Mouse (Mus musculus) adrenal gland, postnatal 10 days (tissue): ENCODE results near the gene Spon1. TPM values are rescaled to one million over a fixed set of nuclear protein-coding genes. Genes with fewer than 3 reads are reported as not detected.

Experiments used
- DNase-seq: peaks from one replicate; pipeline ENCODE4 v3.0.0; 2021; ENCODE audit warnings: mixed read lengths
- total RNA-seq, 2 experiments: library from RNA; stranded (reverse); gene quantifications; 2 replicates each; pipeline ENCODE4 v1.2.3; 2021

The Spon1 gene
- total RNA-seq, 2 experiments from 2014 or later: 12.9 to 14.2 TPM

DNA sequence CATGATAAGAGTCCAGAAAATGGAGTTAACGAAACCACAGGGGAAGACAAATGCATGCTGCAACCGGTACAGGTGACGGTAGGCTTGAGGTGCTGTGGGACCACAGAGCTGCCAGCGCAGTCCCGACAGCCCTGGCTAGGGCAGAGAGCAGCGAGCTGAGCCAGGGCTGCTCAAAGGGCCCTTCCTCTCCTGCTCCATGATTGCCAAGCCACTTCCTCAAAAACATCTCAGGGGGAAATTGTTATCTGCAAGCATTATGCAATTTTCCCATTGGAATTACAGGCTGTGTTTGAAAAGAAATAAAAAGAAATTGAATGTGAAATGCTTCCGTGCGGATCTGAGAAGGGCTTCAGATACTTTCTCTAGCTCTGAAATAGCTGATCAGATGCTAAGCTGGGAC is 240.7 kb downstream of the Spon1 start:
- DNase-seq: peak; percentile 17

DNA sequence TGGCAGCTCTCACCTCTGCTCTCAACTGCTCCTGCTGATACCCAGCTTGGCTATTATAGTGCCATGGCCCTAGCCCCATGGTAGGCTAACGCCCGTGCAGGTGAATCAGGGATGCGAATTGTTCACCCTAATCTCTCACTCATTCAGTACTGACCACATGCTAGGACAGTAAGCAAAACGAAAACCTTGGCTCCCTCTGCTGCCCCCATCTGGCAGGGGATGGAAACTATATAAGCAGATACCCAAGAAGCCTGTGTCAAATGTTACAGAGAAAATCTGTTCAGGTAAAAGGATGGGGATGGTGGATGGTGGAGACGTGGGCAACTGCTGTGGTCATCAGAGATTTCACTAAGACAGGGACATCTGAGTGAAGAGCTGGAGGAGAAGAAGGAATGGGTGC is 241.8 kb downstream of the Spon1 start:
- peak; percentile 62 for DNase-seq

DNA sequence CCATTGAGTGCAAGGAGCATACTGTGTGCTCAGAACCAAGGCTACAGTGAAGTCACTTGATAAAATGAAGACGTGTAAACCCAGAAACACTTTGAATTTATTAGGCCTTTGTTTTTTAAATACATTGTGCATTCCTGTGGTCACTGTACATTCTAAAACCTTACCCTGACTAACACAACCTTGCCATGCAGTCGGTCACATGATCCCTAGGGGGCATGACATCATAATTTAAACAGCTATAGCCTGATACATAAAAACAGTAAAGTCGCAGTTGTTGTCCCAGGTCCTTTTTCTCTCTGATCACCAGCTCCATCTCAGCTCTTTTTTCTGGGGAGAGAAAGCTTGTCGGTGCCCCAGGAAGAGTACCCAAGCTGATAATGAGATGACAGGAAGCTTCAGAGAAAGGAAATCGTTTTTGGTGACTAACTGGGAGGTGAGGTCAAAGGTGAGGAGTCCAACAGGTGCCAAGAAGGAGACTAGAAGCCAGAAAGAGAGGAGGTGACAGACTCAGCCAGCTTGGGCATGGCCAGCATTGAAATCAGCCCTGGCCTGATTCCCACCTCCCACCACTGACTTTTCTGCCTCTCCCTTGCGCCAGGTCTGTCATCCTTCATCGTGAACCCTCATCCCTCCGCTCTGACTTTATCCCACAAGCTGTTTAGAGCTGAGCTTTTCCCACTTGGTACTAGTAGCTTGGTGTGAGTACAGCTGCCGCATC is 246.1 kb downstream of the Spon1 start:
- no peak for DNase-seq

DNA sequence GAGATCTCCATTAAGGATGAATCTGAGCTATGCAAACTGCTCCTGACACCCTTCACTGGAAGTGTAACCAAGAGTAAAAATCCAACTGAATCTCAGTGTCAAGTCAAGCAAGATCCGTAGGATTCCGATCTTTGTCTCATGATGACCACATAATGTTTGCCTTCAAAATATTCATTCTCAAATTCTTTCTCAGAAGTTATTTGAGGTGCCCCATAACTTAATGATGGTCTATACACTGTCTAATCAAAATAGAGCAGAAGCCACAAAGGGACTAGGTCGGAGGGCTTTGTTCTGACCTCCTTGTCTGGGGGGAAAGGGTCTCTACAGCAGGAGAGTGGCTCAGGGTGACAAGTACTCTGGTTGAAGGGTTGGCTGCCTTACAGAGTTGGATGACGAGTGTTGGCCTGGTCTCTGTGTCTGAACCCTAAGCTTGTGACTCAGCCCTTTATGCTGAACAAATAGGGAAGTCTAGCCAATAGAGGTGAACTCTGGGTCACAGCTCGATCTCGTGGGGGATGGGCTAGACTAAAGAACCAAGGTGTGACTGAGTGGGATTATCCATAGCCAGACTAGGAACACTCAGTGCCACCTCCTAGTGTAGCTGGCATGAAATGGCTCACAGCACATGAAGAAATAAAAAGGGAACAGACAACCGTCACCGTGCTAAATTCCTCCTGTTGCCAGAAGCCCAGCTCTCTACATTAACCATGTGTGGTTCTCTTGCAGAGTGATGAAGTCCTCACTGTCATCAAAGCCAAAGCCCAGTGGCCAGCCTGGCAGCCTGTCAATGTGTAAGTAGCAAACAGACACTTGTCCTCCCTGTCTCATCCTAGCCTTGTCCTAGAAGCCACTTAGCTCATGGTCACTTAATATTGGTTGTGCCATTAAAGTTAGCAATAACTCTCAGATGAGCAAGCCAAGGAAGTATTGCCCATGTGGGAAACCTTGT is 250.5 kb downstream of the Spon1 start:
- DNase-seq: no peak

DNA sequence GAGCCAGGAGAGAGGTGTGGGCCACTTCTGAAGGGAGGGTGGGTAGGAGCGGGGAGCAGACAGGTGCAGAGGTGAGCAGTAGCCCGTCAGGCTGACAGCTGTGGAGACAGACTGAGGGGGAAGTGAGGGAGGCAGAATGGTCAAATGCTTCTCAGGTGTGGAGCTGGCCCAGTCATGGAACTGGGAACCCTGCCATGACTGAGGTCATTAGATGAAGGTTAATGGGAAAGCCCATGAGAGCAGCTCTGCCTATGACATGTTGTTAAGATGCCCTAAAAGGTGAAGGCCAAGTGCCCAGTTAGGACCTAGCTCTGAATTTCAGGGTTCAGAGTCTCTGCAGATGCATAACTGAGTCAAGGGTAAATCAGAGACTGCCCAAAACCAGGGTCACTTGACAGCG is 253.1 kb downstream of the Spon1 start:
- no peak for DNase-seq

DNA sequence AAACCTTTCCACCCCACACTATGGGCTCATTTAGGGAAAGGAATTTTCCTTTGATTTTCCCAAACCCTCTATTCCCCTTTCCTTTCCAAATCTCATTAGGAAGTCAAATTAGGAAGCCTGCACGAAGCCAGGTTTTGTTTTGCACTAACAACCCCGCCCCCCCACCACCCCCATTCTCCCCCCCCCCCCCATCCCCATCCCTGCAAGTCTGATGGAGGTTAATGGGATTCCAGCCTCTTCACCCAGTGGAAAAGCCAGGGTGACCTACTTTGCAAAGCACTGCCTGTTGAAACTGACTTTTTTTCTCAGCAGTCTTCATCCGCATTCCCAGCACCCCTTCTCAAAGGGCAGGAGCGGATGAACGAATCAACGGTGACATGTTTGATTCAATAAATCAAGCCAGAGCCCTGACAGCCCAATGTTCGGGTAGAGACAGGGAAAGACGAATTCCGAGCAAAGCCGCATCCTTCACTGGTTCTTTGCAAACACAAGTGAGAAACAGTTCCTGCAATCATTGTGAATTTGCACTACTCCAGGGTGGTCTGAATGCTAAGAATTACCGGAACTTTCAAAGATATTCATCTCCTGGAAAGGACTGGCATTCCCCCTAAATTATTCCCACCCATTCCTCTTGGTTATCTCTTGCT is 254.4 kb downstream of the Spon1 start:
- no peak for DNase-seq

DNA sequence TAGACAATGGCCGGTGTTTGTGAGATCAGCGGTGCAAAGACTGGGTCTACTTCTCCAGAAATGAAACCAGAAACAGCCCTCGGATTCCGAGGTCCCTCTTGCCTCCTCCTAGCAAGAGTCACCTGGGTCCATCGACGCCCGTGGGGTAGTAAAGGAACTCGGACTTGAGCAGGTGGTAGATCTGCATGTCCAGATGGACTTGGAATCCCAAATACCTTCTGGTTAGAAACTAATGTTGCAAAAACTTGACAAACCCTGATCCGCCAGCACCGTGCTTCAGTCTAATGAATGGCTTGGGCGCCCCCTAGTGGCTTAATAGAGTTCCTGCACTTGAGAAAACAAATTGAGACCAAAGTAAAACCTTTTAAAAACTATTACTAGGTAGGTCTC is 254.9 kb downstream of the Spon1 start:
- peak; percentile 82 for DNase-seq

DNA sequence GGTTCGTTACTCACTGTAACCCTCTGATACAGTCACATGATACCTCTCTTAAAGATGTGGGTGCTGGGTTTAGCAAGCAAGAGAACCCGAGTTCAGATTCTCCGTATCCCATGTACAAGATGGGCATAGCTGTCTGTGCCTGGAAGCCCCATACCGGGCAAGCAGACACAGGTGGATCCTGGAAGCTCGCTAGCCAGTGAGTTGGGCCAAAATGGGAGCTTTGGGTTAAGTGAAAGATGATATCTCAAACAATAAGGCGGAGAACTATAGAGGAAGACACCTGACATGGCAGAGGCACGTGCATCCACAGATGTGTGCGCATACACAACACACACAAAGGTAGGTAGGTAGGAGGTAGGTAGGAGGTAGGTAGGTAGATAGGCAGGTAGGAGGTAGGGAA is 261.1 kb downstream of the Spon1 start:
- DNase-seq: no peak

DNA sequence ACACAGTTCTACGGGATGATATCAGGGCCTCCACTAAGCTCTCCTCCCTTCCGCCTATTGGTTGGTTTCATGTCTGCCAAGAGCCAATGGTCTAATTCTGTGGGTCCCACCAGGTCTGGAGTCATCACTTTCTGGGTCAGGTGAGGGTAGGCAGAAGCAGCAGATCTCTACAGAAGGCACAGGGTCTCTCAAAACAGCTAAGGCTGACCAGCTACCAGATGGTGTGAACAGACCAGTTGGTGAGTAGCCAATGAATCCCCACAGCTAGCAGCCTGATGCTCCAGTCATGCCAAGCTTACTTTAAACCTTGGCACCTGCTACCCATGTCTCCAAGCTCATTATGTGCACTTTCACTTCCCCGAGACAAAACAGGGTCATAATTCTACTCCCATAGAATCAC is 261.6 kb downstream of the Spon1 start:
- DNase-seq: no peak

DNA sequence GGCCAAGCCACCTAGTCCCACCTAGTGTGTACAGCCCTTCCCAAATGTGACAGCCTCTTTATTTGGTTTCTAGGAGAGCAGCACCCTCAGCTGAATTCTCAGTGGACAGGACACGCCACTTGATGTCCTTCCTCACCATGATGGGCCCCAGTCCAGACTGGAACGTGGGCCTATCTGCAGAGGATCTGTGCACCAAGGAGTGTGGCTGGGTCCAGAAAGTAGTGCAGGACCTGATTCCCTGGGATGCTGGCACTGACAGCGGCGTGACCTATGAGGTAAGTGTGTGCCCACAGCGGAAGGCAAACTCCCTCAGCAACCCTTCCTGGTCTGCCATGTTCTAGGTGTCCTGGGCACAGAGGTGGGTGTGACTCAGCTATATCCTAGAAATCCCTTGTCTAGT is 263.0 kb downstream of the Spon1 start:
- no peak for DNase-seq

DNA sequence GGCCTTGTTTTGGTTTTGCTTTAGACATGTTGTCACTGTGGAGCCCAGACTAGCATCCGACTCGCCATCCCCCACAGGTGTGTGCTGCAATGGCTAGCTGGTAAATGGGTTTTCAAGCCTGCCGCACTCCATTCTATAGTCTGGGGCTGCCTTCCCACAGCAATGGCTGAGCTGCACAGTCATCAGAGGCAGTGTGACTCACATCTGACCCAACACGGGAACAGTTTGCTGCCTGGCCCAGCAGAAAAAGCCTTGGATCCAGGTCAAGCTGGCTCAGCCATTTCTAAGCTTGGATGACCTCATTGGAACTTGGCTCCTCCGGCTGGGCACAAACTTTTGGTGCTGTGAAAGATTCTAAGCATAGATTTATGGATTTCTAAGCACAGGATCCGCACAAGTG is 263.8 kb downstream of the Spon1 start:
- peak; percentile 81 for DNase-seq

DNA sequence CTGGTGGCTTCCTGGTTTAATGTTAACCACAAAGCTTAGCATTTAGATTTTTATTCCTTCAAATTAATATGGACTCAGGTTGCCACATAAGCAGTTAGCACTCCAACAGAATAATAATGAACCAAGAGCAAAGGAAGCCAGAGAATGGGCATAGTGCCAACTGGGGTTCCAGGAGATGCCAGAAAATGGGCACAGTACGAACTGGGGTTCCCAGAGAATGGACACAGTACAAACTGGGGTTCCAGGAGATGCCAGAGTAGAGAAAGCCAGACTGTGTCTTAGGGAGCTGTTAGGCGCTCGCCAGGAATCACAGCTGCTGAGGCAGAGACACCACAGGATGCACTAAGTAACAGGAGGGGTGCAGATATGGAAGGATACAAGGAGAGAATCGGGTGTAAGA is 271.4 kb downstream of the Spon1 start:
- no peak for DNase-seq

DNA sequence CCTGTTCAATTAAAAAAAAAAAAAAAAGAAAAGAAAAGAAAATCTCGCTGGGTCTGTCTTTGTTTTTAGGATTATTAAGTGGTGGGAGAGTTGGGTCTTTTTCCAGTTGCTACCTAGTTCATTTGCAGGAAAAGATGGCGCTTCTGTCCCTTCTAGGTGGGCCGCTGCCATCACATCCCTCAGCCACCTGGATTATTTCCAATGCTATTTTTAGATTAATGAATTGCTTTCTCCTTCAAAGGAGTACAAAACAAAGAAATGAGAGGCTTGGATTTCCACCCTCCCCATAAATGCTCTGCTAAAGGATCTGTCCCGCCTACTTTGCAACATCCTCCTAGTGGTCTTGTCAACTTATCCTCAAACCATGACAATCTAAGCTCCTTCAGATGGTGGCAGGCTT is 275.6 kb downstream of the Spon1 start:
- DNase-seq: no peak

DNA sequence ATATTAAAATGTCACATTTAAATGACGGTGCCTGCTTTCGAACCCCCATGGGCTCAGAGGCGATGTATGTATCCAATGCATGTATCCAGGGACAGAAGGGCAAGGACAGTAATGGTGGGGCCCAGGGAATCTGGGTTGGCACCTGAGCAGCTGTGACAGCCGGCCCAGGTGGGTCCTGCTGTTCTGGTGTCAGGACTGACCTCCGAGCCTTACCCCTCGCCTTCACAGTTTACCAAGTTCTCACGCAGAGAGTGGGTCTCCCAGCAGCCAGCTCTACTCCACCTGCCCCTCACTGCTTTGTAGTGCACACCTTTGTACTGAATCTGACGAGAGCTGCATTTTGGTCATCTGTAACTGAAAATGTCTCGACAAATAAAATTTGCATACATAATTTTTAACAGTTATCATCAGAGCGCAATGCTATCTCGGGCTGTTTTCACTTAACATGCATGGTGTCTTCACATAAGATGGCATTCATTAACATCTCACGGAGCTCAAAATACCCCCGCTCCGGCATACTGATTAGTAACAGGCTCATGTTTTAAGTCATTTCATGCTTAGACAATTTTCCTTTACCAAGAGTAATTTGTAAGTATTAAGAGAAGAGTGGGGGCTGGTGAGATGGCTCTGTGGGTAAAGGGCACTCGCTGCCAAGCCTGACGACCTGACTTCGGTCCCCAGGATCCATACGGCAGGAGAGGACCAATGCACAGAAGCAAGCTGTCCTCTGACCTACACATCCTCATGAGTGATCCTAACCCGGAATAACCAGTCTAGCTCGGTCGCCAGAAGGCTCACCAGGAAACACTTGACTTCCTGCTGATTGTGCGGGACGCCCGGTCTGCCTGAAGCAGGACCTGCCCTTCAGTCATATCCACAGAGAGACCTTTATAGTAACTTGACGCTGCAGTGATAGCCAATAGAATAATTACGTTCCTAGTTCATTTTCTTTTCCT is 277.5 kb downstream of the Spon1 start:
- DNase-seq: no peak

DNA sequence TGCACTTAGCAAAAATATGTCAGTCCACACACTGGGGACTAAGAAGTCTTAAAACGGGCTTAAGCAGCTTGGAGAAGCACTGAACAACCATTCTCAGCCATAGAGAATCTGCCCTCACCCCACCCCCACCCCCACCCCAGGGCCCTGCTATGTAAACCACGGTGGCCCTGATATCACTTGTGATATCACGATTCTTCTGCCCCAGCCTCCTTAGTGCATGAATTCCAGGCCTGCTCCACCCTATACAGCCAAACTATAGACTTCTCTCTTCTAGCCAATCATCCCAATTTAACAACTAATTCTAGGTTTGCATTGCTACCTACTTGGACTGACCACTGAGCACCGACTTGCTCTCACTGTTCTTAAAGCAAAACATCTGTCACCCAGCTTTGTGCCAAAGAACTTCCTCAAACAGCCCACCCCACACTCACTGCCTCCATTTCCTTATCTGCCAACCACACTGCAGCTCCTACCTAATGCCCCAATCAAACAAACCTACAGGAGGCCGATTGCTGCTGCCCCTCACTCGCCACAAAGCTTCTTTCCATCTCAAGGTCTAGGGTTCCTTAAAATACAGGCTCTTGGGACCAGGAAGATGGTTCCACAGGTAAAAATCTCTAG is 278.2 kb downstream of the Spon1 start:
- no peak for DNase-seq

DNA sequence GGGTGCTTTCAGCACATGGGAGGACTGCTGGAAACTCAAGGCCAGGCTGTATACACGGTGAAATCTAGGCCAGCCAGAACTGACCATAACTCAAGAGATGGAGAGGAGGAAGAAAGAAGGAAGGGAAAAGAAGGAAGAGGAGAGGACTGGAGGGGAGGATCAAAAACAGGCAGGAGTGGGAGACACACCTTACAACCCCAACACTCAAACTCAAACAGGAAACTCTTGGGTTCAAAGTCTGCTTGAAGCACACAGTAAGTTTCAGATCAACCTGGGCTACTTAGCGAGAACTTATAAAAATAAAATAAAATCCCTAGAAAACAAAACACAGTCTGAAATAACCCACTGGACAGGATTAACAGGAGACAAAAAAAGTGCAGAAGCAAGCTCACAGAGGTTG is 280.0 kb downstream of the Spon1 start:
- no peak for DNase-seq

DNA sequence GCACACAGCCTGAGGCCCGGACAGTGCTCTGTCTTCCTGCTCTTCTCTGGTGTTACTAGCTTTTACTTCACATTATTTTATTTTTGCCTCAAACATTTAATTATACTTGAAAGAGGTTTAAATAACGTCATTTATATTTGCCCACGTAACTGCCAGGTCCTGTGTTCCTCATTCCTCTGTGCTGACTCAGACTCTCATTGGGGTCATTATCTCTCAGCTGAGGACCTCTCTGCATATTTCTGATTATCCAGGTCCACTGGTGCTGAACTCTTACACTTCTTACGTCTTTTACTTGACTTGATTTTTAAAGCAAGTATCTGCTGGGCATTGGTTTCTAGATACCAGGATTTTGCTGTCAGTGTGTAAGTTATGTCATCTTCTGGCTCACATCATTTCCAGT is 287.9 kb downstream of the Spon1 start:
- no peak for DNase-seq

DNA sequence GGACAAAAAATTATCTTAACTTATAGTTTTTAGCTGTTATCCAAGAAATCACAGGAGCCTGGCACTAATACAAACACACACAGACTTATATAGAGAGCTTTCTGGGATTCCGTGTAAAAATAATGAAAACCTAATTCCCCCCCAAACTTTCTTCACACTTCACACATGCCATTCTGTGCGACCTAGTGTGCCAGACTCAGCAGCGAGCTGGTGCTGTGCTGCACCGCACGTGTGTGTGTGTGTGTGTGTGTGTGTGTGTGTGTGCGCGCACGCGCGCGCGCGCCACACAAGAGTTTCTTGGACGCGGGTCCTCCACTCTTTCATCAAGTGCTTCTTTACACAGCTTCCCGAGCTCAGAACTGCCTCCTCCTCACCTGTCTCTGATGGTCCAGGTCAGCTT is 292.4 kb downstream of the Spon1 start:
- DNase-seq: no peak

DNA sequence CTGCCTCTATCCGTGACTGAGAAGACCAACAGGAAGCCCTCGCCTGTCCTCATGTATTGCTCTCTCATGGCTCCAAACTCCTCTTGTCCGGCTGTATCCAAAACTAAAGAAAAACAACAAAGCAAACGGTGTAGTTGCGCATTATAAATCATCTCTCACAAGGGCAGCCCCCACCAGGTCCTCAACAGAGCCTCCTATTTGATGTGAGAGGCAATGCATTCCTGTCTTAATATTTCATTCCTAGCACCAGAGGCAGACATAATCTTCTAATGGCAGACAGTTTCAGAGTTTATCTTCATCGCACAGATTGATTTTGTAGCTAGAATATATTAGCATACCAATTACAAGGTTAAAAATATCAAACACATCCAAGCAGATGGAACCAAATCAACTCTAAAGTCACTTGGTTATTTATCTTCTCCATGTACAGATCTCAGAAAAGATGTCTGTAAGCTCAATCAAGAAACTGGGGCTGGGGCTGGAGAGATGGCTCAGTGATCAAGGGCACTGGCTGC is 293.2 kb downstream of the Spon1 start:
- no peak for DNase-seq

DNA sequence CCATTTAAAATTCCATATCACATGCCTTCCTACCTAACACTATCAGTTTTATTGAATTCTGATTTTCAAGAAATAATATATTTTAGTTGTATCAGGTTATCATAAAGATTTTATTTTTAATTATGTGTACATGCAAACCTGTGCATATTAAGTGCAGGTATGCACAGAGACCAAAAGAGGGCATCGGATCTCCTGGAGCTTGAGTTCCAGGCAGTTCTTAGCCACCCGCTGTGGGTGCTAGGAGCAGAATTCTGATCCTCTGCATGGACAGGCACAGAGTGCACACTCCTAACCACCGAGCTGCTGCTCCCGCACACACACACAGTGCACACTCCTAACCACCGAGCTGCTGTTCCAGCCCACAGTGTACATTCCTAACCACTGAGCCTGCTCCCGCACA is 294.6 kb downstream of the Spon1 start:
- no peak for DNase-seq

DNA sequence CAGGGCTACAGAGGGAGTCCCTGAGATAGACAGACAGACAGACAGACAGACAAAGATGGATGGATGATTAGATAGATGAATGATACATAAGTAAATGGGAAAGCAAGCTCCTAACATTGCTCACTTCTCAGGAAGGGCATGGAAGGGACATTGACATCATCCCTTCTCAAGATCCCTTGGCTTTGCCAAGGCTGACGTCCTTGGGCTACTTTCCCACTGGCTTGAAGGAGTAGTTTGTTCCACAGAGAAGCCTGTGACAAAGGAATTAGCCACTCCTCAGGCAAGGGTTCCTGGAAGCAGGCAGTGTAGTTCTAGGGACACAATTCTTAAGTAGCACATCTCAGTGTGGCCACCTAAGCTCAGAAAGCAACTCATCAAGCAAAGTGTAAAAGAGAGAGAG is 296.7 kb downstream of the Spon1 start:
- DNase-seq: peak; percentile 51
